Mouse (Mus musculus) mouse embryonic stem cell (cell line): ENCODE measurements around the gene Ppl.

Experiments
- in situ Hi-C, 2 experiments: fragments of 300-500 bp; cut with MboI; formaldehyde crosslinking; loops; 1 replicate in 1 of 2; 3 replicates in 1 of 2; pipeline ENCODE4 v1.14.3; 2019 to 2020; ENCODE audit warnings: low sequenced_read_pairs in 2 of 2, low pct_unique_long_range_greater_than_20kb in 1 of 2, mixed read lengths in 1 of 2; ENCODE audit not compliant: unreplicated experiment in 1 of 2

Gene Ppl

DNA sequence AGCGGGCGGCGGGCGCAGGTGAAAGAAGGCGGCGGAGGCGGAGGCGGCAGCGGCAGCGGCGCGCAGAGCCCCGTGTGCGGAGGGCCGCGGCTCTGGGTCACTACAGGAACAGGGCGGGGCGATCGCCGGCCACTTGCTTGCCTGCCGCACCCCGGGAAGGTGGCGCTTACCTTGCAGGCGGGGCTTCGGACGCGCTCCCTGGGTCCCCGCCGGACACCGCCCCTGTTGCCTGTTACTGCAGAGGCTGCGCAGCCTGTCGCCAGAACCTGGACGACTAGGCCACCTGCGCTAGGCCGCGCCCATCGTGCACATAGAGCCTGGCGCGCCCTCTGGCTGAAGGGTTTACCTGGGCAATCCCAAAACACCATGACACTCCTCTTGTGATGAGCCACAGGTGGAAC is at the start of gene Ppl:
TSS of gene Ppl (minus strand) at position 21 of the 401 bp plus-strand sequence.
- in situ Hi-C loops, result loop anchor here in 1 of 2 experiments (25.0 kb wide), 1 partner anchor 445 kb away; the partner anchor contains the start of gene Coro7

DNA sequence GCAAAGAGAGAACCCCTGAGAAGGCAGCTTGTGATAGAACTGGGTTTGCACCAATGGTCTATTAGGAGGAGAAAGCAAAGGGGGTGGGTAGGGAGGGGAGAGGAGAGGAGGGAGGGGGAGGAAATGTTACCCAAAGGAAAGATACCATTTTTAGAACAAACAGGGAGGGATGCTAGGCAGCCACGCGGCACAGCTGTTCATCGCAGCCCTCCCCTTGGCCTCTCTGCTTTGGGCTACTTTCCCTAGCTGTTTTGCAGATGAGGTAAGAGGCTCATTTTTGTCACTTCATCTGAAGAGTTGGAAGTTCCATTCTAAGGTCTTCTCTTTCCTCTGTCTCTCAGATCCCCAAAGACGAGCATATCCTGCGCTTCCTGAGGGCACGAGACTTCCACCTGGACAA is 40.4 kb upstream of the Ppl start:
- in situ Hi-C loops, result no loop called here

DNA sequence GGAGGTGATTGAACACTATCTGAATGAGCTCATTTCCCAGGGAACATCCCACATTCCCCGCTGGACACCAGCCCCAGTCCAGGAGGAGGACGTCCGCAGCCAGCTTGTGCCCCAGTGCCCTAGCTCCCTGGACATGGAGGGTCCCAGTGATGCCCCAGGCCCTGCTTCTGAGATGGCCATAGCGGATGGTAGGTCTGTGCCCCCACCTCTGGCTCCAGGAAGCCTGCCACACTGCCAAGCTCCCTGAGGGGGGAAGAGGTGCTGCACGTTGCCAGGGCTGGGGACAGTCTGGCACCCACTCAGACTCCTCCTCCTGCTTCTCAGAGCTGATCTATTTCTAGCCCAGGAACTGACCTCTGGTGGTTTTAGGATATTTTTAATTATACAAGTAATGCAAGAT is 36.6 kb upstream of the Ppl start:
- in situ Hi-C loops, result no loop called here

DNA sequence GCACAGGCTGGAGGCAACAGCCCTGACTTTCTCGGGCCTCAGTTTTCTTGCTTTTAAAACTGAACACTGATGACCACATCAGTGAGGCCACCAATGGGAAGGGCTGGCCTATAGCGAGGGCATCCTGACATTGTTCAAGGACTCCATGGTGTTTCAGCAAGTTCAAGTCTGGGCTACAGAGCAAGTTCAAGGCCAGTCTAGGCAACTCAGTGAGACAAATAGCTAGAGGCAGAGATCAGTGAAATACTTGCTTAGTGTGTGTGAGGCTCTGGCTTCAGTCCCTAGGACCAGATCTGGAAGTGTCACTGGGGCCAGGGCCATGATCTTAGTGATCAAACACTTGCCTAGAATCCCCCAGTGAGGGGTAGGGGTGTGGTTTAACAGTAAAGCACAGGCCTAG is 35.8 kb upstream of the Ppl start:
- in situ Hi-C loops, result no loop called here

DNA sequence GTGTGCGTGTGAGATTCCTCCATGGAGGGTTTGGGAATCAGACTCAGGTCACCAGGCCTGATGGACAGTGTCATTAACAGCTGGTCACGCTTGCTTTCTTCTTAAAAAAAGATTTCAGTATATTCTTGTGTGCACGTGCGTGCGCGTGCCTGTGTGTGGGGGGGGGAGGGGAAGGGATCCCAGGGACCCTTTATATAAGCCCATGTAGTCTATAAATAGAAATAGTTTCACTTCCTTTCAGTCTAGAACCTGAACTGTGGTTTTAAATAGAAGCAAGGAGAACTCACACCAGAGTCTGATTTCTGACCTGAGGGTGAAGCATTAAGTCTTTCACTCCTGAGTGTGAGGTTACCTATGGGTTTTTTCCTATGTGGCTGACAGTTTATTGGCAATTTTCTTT is 32.1 kb upstream of the Ppl start:
- in situ Hi-C loops, result no loop called here

DNA sequence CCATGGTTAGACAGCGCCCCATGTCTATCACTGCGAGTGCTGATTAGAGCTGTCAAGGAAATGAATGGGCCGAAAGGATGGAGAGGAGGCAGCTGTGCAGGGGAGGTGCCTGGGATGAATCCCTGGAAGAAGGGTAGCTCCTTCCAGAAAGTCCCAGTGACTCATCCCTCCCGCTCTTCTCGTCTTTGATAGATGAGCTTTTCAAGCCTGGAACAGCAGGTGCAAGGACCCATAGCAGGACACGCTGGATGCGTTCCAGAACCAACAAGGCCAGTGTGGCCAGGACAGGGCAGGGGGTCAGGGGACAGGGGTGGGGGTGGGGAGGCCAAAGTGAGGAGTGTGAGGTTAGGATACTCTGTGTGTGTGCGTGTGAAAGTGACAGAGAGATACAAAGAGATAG is 27.0 kb upstream of the Ppl start:
- in situ Hi-C loops, result no loop called here

DNA sequence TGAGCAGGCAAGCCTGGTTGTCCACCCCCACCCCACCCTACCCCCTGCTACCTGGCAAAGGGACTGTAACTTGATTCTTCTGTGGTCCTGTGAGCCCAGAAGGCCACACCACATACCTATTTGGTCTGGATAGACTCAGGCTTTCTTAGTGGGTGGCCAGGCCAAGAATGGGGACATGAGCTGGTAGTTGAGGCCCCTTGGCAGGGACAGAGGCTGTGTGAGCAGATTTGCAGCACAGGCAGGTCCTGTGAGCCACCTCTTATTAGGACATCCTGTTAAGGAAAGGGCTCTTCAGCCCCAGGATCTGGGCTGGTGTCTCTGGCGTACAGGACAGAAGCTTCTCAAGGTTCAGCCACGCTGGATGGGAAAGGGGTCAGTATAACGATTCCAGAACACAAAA is 24.9 kb upstream of the Ppl start:
- in situ Hi-C loops, result no loop called here

DNA sequence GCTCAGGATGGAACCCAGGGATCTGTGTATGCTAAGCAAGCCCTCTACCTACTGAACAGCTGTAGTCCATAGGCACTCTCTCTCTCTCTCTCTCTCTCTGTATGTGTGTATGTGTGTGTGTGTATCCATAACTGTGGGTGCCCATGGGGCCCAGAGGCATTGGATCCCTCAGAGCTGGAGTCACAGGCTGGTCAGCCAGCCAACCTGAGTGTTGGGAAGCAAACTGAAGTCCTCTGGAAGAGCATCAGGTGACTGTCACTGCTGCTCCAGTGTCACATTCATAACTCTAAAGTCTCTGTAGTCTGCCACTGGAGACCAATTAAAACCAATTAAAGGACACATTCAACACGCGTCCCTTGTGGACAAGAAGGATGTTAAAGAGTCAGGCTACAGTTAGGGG is 24.3 kb upstream of the Ppl start:
- in situ Hi-C loops, result no loop called here

DNA sequence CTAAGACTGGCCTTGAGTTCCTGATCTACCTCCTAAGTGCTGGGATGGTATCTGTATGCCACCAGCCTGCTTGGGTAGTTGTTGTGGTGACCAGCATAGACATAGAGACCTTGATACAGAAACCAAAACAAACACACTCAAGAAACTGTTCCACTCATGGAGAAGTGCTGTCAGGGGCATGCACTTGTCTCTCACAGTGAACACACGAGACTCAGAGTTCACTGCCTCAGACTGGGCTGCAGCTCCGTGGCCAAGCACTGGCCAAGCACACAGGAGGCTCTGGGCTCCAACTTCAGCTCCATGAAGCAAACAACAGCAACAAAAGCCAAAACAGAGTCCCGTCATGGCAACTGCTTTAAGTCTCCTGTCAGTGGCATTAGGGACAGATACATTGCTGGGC is 22.8 kb upstream of the Ppl start:
- in situ Hi-C loops, result no loop called here

DNA sequence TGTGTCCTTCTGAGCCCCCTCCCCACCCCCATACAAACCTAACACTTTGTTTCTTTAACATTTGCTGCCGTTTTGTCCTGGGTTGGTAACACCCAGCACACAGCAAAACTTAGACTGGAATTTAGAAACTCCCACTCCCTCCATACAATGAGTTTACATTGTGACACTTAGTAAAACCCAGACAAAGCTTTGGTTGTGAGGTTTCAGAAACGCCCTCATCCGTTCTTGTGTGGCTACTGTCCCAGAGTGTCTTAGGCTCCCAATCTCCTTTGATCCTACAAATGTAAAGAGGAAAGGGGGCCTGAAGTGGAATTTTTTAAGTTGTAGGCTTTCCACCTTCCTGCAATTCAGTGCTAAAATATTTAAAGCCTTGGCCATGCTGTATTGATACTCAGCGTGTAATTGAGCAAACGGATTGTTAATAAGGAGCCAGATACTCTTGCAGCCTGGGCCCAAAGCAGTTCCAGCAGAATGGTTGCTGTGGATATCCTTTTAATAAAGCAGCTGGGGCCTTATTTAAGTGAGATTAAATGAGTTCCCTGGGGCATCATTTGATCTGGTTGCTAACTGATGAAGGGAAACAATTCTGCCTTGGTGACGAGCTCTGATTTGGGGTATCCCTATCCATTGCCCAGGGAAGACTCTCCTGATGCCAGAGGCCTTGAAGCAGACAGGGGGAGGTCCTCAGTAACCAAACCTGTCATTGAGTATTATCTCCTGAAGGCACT is 21.2 kb upstream of the Ppl start:
- in situ Hi-C loops, result no loop called here

DNA sequence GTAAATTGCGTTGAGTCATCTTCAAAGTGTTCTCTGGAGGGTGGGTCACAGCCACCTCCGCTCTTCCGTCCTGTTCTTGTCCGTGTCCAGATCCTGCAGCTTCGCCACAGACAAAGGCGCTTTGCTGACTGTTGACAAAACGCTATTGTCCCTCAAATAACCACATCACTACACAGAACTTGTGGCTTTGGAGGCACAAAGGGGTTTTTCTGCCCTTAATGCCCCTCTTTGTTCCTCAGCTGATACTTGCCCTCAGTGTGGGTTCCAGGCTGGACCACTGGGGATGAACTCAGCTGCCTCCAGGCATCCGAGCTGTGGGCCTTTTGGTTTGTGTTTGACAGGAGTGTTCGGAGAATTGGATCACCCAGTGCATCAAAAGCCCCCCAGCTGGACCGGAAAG is 18.3 kb upstream of the Ppl start:
- in situ Hi-C loops, result no loop called here

DNA sequence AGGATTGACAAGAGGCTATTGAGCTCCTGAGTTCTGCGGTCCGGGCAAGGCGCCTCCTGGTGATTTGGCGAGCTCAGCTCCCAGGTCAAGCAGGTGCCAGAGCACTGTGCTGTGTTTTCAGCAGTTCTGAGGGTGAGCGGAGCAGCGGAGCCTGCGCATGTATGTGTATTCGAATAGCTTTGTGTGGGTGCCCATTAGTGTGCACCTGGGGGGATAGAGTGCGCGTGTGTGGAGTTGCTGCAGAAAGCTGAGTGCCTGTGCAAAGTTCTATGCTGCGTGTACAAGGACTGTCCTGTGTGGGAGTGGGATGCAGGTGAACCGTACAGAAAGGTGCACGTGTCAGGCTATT is 14.8 kb upstream of the Ppl start, which contains the start of gene Sec14l5:
TSS of gene Sec14l5 (plus strand) at position 73 of the 349 bp plus-strand sequence.
- in situ Hi-C loops, result loop anchor here in 1 of 2 experiments (25.0 kb wide), 1 partner anchor 460 kb away; the partner anchor contains the start of gene Coro7

DNA sequence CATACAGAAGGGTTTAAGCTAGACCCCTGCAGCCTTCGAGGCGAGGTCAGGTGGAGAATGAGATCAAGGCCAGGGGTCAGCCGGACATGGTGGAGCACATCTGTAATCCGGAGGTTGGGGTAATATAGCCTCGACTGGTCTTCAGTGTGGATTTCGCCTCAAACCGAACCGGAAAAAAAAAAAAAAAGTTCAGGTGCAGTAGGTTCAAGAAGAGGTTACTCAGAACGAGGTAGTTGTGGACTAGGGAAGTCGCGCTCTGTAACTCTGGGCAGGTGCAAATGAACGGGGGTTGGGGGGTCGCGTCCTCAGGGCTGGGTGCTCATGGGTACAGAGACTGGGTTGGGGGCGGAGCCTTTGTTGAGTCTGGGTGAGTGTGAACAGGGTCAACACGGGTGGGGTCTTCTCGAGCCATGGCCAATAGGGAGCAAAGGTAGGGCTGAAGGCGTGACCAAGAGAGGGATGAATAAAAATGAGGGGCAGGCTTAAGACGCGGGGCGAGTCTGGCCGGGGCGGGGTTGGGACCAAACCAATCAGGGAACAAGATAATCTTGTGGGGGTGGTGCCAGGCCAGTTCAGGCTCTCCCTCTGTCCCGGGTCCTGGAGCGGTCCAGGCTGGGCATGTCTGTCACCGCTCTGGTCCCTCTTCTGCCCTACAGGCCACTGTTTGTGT is 14.3 kb upstream of the Ppl start:
- in situ Hi-C loops, result loop anchor here in 1 of 2 experiments (25.0 kb wide), 1 partner anchor 459 kb away; the partner anchor contains the start of gene Coro7

DNA sequence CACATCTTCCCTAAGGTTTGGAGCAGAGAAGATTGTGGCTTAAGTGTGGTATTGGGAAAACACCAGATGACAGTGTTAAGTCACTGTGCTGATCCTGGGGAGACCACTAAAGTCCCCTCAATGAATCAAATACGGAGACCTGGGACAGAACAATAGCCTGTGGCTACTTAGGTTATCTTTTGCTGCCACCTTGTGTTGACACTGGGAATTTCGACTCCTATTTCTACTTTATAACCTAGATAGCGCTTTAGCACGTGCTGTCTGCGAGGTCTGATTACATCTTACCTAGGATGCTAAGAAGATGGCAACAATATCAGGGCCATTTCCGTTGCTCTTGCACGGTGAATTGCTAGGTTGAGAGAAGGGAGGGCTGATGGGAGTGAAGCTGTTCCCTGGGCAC is 13.3 kb upstream of the Ppl start:
- in situ Hi-C loops, result loop anchor here in 1 of 2 experiments (25.0 kb wide), 1 partner anchor 458 kb away; the partner anchor contains the start of gene Coro7

DNA sequence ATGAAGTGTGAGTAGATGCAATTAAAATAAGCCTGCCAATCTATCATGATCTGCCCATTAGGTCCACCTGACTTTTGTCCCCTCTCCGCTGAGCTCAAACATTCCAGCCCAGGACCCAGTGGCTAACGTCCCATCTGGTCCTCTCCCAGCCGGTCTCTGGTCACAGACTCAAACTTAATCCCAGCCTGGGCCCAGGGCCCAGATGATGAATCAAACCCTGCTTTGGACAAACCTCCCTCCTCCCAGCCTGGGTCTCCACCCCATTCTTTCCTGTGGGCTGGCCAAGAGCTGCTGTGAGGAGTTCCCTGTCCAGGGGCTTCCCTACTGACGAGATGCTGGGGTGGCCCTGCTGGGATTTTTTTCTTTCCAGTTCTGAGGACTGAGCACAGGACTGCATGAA is 7.5 kb upstream of the Ppl start:
- in situ Hi-C loops, result loop anchor here in 1 of 2 experiments (25.0 kb wide), 1 partner anchor 452 kb away; the partner anchor contains the start of gene Coro7

DNA sequence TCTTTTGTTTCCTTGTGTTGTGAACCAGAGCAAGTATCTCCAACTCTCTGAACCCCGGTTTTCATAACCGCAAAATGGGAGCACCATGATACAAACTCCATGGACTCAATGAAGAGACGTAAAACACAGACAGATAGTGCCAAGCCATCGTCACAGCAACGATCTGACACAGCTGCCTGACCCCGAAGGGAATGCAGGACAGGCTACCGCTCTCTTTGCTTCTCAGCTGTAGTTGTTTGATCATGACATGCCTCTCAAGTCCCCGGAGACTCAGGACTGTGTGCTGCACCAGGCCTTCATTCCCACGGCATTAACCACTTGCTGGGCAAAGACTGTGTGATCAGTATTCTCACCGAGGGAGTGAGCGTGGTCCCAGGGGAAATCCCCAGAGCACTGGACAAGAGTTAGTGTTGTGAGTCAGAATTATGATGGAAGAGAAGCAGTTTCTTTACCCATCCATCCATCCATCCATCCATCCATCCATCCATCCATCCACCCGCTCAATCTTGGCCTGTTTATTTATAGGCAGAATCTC is 4.9 kb upstream of the Ppl start:
- in situ Hi-C loops, result loop anchor here in 1 of 2 experiments (25.0 kb wide), 1 partner anchor 450 kb away; the partner anchor contains the start of gene Coro7

DNA sequence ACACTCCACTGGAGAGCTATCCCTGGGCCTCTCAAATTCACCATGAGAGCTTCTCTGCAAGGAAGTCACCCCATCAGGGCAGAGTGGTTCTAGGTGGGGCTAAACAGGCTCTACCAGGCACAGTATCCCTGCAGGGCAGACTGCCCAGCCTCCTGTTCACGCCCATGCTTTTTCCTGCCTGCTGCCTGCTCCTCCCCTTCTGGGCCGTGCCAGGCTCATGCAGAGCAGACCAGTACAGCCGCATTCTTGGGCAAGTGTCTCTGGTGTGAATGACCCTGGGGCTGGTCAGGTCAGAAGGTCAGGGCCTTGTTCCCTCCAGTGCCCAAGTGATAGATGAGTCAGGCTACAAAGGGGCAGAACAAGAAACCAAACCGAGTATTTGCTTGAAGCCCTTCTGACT is 4.3 kb upstream of the Ppl start:
- in situ Hi-C loops, result loop anchor here in 1 of 2 experiments (25.0 kb wide), 1 partner anchor 449 kb away; the partner anchor contains the start of gene Coro7

DNA sequence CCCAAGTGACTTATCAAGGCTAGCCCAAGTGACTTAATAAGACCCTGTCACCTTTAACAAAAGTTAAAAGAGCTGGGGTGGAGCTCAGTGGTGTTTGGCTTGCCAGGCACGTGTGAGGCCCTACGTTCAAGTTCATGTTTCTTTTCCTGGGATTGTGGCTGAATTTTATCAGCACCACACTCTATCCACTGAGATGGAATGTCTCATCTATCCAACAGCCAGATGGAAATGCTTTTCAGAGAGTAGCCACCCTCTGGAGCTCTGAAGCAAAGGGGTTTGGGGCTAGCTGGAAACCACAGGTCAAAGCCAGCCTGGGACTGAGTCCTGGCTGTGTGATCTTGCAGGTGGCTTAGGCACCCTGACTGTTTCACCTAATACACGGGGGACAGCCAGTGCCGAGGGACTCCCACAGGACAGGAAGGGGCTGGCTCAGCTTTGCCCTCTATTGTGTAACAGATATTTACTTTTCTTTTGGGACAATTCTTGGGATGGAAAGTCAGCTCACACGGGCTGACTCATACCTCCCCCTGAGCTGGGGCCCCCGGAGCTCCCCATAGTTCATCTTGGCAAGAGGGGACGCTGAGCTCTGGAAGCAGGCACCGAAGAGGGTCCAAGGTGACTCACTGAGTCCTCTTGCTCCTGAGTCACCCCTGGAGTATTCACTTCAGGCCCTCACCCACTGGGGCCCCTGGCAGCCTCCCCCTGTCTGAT is 3.5 kb upstream of the Ppl start:
- in situ Hi-C loops, result loop anchor here in 1 of 2 experiments (25.0 kb wide), 1 partner anchor 448 kb away; the partner anchor contains the start of gene Coro7
